Mouse (Mus musculus): Measurements from ENCODE around the gene Rxylt1.

The Rxylt1 gene

GRCm38 (mm10) chr10:122044926-122045325 is 52.2 kb downstream of the Rxylt1 start:
- no peak for DNase-seq (ENCODE audit: low read depth, low spot score)

DNA sequence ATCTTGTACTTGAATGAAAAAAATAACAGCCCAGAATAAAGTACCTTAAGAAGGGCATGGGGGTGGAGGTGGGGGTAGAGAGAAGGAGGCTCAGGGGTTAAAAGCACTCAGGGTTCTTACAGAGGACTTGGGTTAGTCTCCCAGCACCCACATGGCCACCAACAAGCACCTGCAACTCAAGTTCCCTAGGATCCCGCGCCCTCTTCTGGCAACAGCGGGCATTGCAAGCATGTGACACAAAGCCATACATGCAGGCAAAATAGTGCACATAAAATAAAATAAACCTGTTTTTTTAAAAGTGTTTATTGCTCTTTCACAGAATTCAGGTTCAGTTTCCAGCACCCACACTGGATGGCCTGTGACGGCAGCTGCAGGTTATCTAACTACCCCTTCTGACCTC is 56.8 kb downstream of the Rxylt1 start:
- no peak for DNase-seq (ENCODE audit: low read depth, low spot score)

DNA sequence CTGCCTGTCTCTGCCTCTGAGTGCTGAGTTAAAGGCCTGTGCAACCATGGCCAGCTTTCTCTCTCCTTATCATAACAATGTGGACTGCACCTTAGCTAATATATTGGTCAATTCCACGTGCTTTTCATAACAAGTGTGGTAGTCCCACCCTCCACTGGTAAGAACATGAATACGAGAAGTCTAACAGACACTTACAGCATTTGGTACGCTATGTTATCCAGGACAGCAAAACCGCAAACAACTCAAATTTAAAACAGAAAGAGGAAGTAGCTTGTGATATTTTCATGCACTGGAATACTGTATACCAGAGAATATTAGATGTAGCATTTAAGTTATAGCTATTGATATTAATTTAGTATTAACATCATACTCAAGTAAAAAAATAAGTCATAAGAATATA is 57.6 kb downstream of the Rxylt1 start:
- DNase-seq (ENCODE audit: low read depth, low spot score): no peak

DNA sequence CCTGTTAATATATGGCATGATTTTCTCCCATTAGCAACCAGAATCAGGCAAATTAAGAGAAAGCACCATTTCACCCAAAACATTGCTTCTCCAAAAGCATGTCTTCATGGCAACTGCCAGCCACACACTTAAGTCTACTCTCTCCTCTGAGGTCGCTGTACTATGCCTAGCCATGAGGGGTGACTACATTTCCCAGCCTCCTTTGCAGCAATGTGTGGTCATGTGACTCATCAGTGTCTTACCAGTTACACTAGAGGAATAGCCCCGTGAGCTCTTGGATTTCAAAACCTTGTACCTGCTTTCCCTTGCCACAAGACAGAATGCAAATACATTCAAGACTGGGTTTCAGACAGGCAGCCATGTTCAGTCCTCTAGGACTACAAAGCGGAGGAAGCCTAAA is 58.6 kb downstream of the Rxylt1 start:
- no peak for DNase-seq (ENCODE audit: low read depth, low spot score)

DNA sequence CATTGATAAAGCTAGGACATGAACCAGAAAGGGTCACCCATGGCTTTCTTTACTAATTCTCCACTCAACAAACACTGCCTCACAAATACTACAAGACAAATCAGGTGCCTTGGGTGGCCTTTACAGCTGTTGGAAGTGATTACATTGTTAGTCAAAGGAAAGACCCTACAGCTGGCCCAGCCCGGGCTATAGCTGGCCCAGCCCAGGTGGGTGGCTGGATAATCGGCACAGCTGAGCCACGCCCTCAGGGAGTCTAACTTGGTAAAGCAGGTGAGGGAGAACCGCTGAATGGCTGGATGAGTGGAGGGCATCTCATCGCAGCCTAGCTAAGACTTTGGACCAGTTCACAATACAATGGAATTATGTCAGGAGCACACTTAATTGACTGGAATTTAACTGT is 63.9 kb downstream of the Rxylt1 start:
- no peak for DNase-seq (ENCODE audit: low read depth, low spot score)

GRCm38 (mm10) chr10:122030420-122030819 is 66.8 kb downstream of the Rxylt1 start:
- DNase-seq (ENCODE audit: low read depth, low spot score): no peak

GRCm38 (mm10) chr10:122029738-122030137 is 67.4 kb downstream of the Rxylt1 start:
- DNase-seq (ENCODE audit: low read depth, low spot score): no peak
